Comparison of ENCODE assay signal across 10 mouse cellular contexts in the genomic region with DNA sequence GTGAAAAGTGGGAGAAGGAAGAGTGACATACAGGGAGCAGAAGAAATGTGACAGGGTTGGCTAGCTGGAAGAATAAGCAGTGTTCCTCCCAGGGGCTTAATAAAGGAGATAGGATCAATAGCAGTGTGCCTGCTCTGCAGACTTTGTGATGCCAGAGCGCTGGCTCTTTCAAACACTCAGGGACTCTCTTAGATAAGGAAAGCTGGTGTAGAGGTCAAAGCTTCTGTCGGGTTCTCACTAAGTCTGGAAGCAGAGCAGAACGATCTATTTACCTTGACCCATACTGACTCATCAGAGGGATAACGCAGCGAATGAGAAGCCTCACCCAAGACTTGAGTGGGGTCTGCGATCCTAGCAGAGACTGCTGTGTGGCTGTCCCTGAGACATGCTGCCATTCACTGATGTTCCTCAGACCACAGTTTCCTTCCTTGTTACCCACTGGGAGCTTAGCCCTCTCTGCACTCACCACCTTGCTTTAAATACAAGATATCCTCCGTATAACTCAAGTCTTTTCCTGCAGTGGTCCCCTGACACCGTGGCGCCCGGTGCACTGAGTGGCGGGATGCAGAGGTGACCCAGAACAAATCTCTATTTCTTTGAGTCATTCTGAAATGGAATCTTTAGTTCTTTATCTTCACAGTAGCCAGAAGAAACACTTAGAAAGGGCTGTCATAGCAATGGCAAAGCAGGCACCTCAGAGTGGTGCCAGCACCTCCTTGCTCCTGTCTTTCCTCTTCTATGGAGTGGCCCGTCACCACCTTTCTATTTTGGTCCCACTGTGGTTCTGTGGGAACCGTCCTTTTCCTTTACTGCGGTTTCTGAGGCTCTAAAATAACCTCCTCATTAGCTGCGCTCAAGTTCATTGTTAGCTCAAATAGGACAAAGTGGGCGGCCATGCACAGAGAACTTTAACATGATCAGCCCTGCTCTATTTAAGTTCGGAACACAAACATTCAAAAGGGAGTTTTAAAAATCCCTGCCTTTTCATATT.
DNase-seq lines count a peak whose midpoint lies in the region; ATAC-seq and TF ChIP-seq lines count a peak whose summit lies in the region.
"Had no signal": no experiment of that assay in that cellular context is flagged by ENCODE, and none has a peak within 500 bp of the region (broad histone marks: within the 10 kb centered on the region; RNA-seq: fewer than 3 reads in every experiment).

No protein-coding gene starts in this region.

- 0 out of 2 replicates have a peak, but pooled peaks cover 3% of the 10 kb centered on the region for H3K4me1 ChIP-seq in liver, adult 2 months (ENCODE audit: control insufficient read depth, insufficient read depth, low read length)
- H3K4me1 ChIP-seq in heart, postnatal 0 days (ENCODE audit: control insufficient read depth, insufficient read depth) = peaks cover 19% of the 10 kb centered on the region

- TF ChIP-seq CTCF in liver, adult 2 months (IDR thresholded peaks at IDR 0.05; ENCODE audit: low read depth, low read length) = no peak
- TF ChIP-seq CTCF in heart, postnatal 0 days (IDR thresholded peaks at IDR 0.05; ENCODE audit: low read depth) = no peak

- H3K27ac ChIP-seq in liver, adult 2 months (replicated peaks; ENCODE audit: insufficient read depth, low read depth, low read length) = no peak overlapping the region
- H3K27ac ChIP-seq in heart, postnatal 0 days (ENCODE audit: low read depth) = peak overlapping the region; percentile 85
- H3K27ac ChIP-seq: hindbrain, embryonic 10.5 days; liver, embryonic 14.5 days had no signal

- H3K36me3 ChIP-seq in liver, adult 2 months (ENCODE audit: control insufficient read depth, insufficient read depth, low read length) = no peaks in the 10 kb centered on the region
- H3K36me3 ChIP-seq in heart, postnatal 0 days (replicated peaks; ENCODE audit: control insufficient read depth, insufficient read depth, low read length) = no peaks in the 10 kb centered on the region
- H3K36me3 ChIP-seq: hindbrain, embryonic 10.5 days had no signal

- no peak for TF ChIP-seq POLR2A in liver, adult 2 months (IDR thresholded peaks at IDR 0.05; ENCODE audit: extremely low read depth, insufficient read depth, low read length)

- H3K4me3 ChIP-seq in liver, adult 2 months (ENCODE audit: insufficient read depth, low read depth, low read length) = no peak overlapping the region
- H3K4me3 ChIP-seq in heart, postnatal 0 days (ENCODE audit: low read depth, low read length) = peak overlapping the region; percentile 12
- H3K4me3 ChIP-seq: hindbrain, embryonic 10.5 days had no signal

- DNase-seq in liver, adult 2 months (ENCODE audit: extremely low read depth, low read depth, low spot score) = peak; percentile 20
- no peak for DNase-seq in liver
- DNase-seq in heart, postnatal 0 days (ENCODE audit: low spot score) = peak; percentile 84
- DNase-seq in retina, postnatal 1 day = peak; percentile 57
- DNase-seq in kidney, postnatal 4 days = no peak
- no peak for DNase-seq in urinary bladder, postnatal 4 days (ENCODE audit: low spot score in 2 of 2)
- DNase-seq: right cerebral cortex, postnatal 25 days had no signal

- no peak overlapping the region for H3K9ac ChIP-seq in liver, adult 2 months (ENCODE audit: low read depth, low read length)
- H3K9ac ChIP-seq in heart, postnatal 0 days (replicated peaks; ENCODE audit: low read depth, low read length) = no peak overlapping the region
- H3K9ac ChIP-seq: liver, embryonic 14.5 days had no signal

- H3K9me3 ChIP-seq in heart, postnatal 0 days (replicated peaks; ENCODE audit: control insufficient read depth, low read length) = no peaks in the 10 kb centered on the region
- H3K9me3 ChIP-seq: hindbrain, embryonic 10.5 days had no signal

- peak; percentile 79 for ATAC-seq in common myeloid progenitor, adult 5-6 weeks (replicated peaks; ENCODE audit: low read depth, poor library complexity, severe bottlenecking)
- ATAC-seq in heart, postnatal 0 days (ENCODE audit: insufficient read depth, low read depth) = peak; percentile 93

- 70% methylated on average over 17 of the region's 17 CpGs for WGBS in liver, adult 2 months
- WGBS in heart, postnatal 0 days = 14% methylated on average over 17 of the region's 17 CpGs

- H3K4me2 ChIP-seq in heart, postnatal 0 days (ENCODE audit: low read depth, low read length) = peak overlapping the region; percentile 53

- H3K27me3 ChIP-seq in liver, adult 2 months (ENCODE audit: control insufficient read depth, insufficient read depth, low read length) = no peaks in the 10 kb centered on the region
- H3K27me3 ChIP-seq in heart, postnatal 0 days (ENCODE audit: control insufficient read depth, insufficient read depth, low read length) = no peaks in the 10 kb centered on the region

- no peaks in the 10 kb centered on the region for H3K79me2 ChIP-seq in liver, adult 2 months (ENCODE audit: control insufficient read depth, insufficient read depth, low read length)

- TF ChIP-seq EP300 in heart, postnatal 0 days (IDR thresholded peaks at IDR 0.05; ENCODE audit: low read depth) = no peak

Comparison
In these comparisons a context has a peak if more than half of its experiments do, and no peak if none do; other contexts are left out.
1. DNase-seq: peak in liver, adult 2 months (single experiment), heart, postnatal 0 days (single experiment) and retina, postnatal 1 day (single experiment); none in liver (single experiment), kidney, postnatal 4 days (0 of 2) and urinary bladder, postnatal 4 days (0 of 2).